Mouse (Mus musculus) c-Kit-positive CD71-positive TER-119-negative erythroid progenitor cells, embryonic 14.5 days (primary cell): ENCODE data around the gene Adk.

Source experiments
- DNase-seq: peaks from one replicate; pipeline ENCODE4 v3.0.0-alpha.2; 2013; ENCODE audit warnings: low read depth

Adk gene

GRCm38 (mm10) chr14:21101562-21101961 is 49.2 kb downstream of the Adk start:
- DNase-seq, result no peak

- no peak for DNase-seq
Measured at GRCm38 (mm10) chr14:21102666-21103203, 50.4 kb downstream of the Adk start.

GRCm38 (mm10) chr14:21105049-21105448 is 52.7 kb downstream of the Adk start:
- no peak for DNase-seq

GRCm38 (mm10) chr14:21106582-21106981 is 54.2 kb downstream of the Adk start:
- no peak for DNase-seq

- DNase-seq, result no peak
Measured at GRCm38 (mm10) chr14:21107551-21107950, 55.2 kb downstream of the Adk start.

- DNase-seq, result no peak
Measured at GRCm38 (mm10) chr14:21110492-21110891, 58.1 kb downstream of the Adk start.

- DNase-seq, result no peak
Measured at GRCm38 (mm10) chr14:21111500-21111899, 59.1 kb downstream of the Adk start.

GRCm38 (mm10) chr14:21112174-21112573 is 59.8 kb downstream of the Adk start:
- no peak for DNase-seq

- no peak for DNase-seq
Measured at GRCm38 (mm10) chr14:21112742-21113141, 60.4 kb downstream of the Adk start.

GRCm38 (mm10) chr14:21114339-21114738 is 62.0 kb downstream of the Adk start:
- no peak for DNase-seq

GRCm38 (mm10) chr14:21115318-21115717 is 62.9 kb downstream of the Adk start:
- DNase-seq, result no peak

- DNase-seq, result peak; percentile 29
Measured at GRCm38 (mm10) chr14:21115888-21116460, 63.6 kb downstream of the Adk start.

GRCm38 (mm10) chr14:21118095-21118494 is 65.7 kb downstream of the Adk start:
- no peak for DNase-seq

- no peak for DNase-seq
Measured at GRCm38 (mm10) chr14:21119653-21120313, 67.4 kb downstream of the Adk start.

- peak; percentile 60 for DNase-seq
Measured at GRCm38 (mm10) chr14:21120473-21120872, 68.1 kb downstream of the Adk start.

GRCm38 (mm10) chr14:21127215-21127614 is 74.8 kb downstream of the Adk start:
- DNase-seq, result no peak

- peak; percentile 49 for DNase-seq
Measured at GRCm38 (mm10) chr14:21136906-21137305, 84.5 kb downstream of the Adk start.

- no peak for DNase-seq
Measured at GRCm38 (mm10) chr14:21142603-21143002, 90.2 kb downstream of the Adk start.

- DNase-seq, result peak; percentile 28
Measured at GRCm38 (mm10) chr14:21143406-21144115, 91.2 kb downstream of the Adk start.

GRCm38 (mm10) chr14:21147171-21147570 is 94.8 kb downstream of the Adk start:
- DNase-seq, result no peak

GRCm38 (mm10) chr14:21150301-21150700 is 97.9 kb downstream of the Adk start:
- DNase-seq, result no peak

- DNase-seq, result no peak
Measured at GRCm38 (mm10) chr14:21152055-21152454, 99.7 kb downstream of the Adk start.

- no peak for DNase-seq
Measured at GRCm38 (mm10) chr14:21165706-21166105, 113.3 kb downstream of the Adk start.
